Mouse (Mus musculus): ENCODE measurements at regions not wholly inside any gene's neighbourhood (a gene's known extent, or its start where the extent isn't known, plus 50 kb on each side); places are given as distances from the start of the nearest gene placed in this dataset.

GRCm38 (mm10) chr9:31794911-31795310, 118.4 kb downstream of the Barx2 start:
- 91% methylated on average over 2 of the region's 2 CpGs for WGBS
- TF ChIP-seq CTCF (conservative IDR thresholded peaks at IDR 0.05; ENCODE audit: insufficient read depth, insufficient read length, low read depth, low read length) (no peak), POLR2A (IDR thresholded peaks at IDR 0.05; ENCODE audit: low read depth, low read length) (no peak)
- Histone ChIP-seq H3K27ac (ENCODE audit: insufficient read depth, low read depth, low read length) (no peak overlapping the region), H3K4me1 (ENCODE audit: control insufficient read depth, insufficient read depth, low read length) (no peaks in the 10 kb centered on the region), H3K27me3 (replicated peaks; ENCODE audit: control insufficient read depth, insufficient read depth, low read length) (no peaks in the 10 kb centered on the region), H3K4me3 (ENCODE audit: insufficient read depth, low read depth, low read length) (no peak overlapping the region), H3K36me3 (ENCODE audit: control insufficient read depth, insufficient read depth, low read length) (no peaks in the 10 kb centered on the region)
- DNase-seq, result no peak

- Histone ChIP-seq H3K27ac (ENCODE audit: insufficient read depth, low read depth, low read length) (no peak overlapping the region), H3K36me3 (ENCODE audit: control insufficient read depth, insufficient read depth, low read length) (no peaks in the 10 kb centered on the region), H3K4me3 (ENCODE audit: insufficient read depth, low read depth, low read length) (no peak overlapping the region), H3K27me3 (replicated peaks; ENCODE audit: control insufficient read depth, insufficient read depth, low read length) (no peaks in the 10 kb centered on the region), H3K4me1 (ENCODE audit: control insufficient read depth, insufficient read depth, low read length) (no peaks in the 10 kb centered on the region)
- TF ChIP-seq POLR2A (IDR thresholded peaks at IDR 0.05; ENCODE audit: low read depth, low read length), result no peak
- TF ChIP-seq CTCF (conservative IDR thresholded peaks at IDR 0.05; ENCODE audit: insufficient read depth, insufficient read length, low read depth, low read length), result no peak
- WGBS, result 64% methylated on average over 3 of the region's 3 CpGs
- no peak for DNase-seq
Measured at GRCm38 (mm10) chr9:31775956-31776355, 137.3 kb downstream of the Barx2 start.

GRCm38 (mm10) chr9:31765401-31765800, 147.9 kb downstream of the Barx2 start:
- DNase-seq, result no peak
- TF ChIP-seq POLR2A (IDR thresholded peaks at IDR 0.05; ENCODE audit: low read depth, low read length) (no peak), CTCF (conservative IDR thresholded peaks at IDR 0.05; ENCODE audit: insufficient read depth, insufficient read length, low read depth, low read length) (no peak)
- Histone ChIP-seq H3K36me3 (ENCODE audit: control insufficient read depth, insufficient read depth, low read length) (no peaks in the 10 kb centered on the region), H3K4me3 (ENCODE audit: insufficient read depth, low read depth, low read length) (no peak overlapping the region), H3K27ac (ENCODE audit: insufficient read depth, low read depth, low read length) (no peak overlapping the region), H3K4me1 (ENCODE audit: control insufficient read depth, insufficient read depth, low read length) (no peaks in the 10 kb centered on the region), H3K27me3 (replicated peaks; ENCODE audit: control insufficient read depth, insufficient read depth, low read length) (no peaks in the 10 kb centered on the region)
- WGBS, result 81% methylated on average over 4 of the region's 4 CpGs

- Histone ChIP-seq H3K27me3 (replicated peaks; ENCODE audit: control insufficient read depth, insufficient read depth, low read length) (no peaks in the 10 kb centered on the region), H3K4me1 (ENCODE audit: control insufficient read depth, insufficient read depth, low read length) (no peaks in the 10 kb centered on the region), H3K27ac (ENCODE audit: insufficient read depth, low read depth, low read length) (no peak overlapping the region), H3K4me3 (ENCODE audit: insufficient read depth, low read depth, low read length) (no peak overlapping the region), H3K36me3 (ENCODE audit: control insufficient read depth, insufficient read depth, low read length) (no peaks in the 10 kb centered on the region)
- TF ChIP-seq POLR2A (IDR thresholded peaks at IDR 0.05; ENCODE audit: low read depth, low read length) (no peak), CTCF (conservative IDR thresholded peaks at IDR 0.05; ENCODE audit: insufficient read depth, insufficient read length, low read depth, low read length) (no peak)
- no peak for DNase-seq
- 63% methylated on average over 6 of the region's 6 CpGs for WGBS
Measured at GRCm38 (mm10) chr9:31757894-31758561, 155.2 kb downstream of the Barx2 start.

GRCm38 (mm10) chr9:31730443-31730842, 182.8 kb downstream of the Barx2 start:
- Histone ChIP-seq H3K27ac (ENCODE audit: insufficient read depth, low read depth, low read length) (no peak overlapping the region), H3K27me3 (replicated peaks; ENCODE audit: control insufficient read depth, insufficient read depth, low read length) (no peaks in the 10 kb centered on the region), H3K4me3 (ENCODE audit: insufficient read depth, low read depth, low read length) (no peak overlapping the region), H3K36me3 (ENCODE audit: control insufficient read depth, insufficient read depth, low read length) (no peaks in the 10 kb centered on the region), H3K4me1 (ENCODE audit: control insufficient read depth, insufficient read depth, low read length) (peaks cover 3% of the 10 kb centered on the region; the same call in 1 of the 2 replicates)
- no peak for DNase-seq
- no peak for TF ChIP-seq CTCF (conservative IDR thresholded peaks at IDR 0.05; ENCODE audit: insufficient read depth, insufficient read length, low read depth, low read length)
- no peak for TF ChIP-seq POLR2A (IDR thresholded peaks at IDR 0.05; ENCODE audit: low read depth, low read length)

GRCm38 (mm10) chr9:31719309-31719708, 194.0 kb downstream of the Barx2 start:
- TF ChIP-seq POLR2A (IDR thresholded peaks at IDR 0.05; ENCODE audit: low read depth, low read length) (no peak), CTCF (conservative IDR thresholded peaks at IDR 0.05; ENCODE audit: insufficient read depth, insufficient read length, low read depth, low read length) (no peak)
- Histone ChIP-seq H3K36me3 (ENCODE audit: control insufficient read depth, insufficient read depth, low read length) (no peaks in the 10 kb centered on the region), H3K27ac (ENCODE audit: insufficient read depth, low read depth, low read length) (no peak overlapping the region), H3K27me3 (replicated peaks; ENCODE audit: control insufficient read depth, insufficient read depth, low read length) (no peaks in the 10 kb centered on the region), H3K4me1 (ENCODE audit: control insufficient read depth, insufficient read depth, low read length) (no peaks in the 10 kb centered on the region), H3K4me3 (ENCODE audit: insufficient read depth, low read depth, low read length) (no peak overlapping the region)
- no peak for DNase-seq
- WGBS, result 76% methylated on average over 6 of the region's 6 CpGs

- peak; percentile 55 for DNase-seq
- Histone ChIP-seq H3K36me3 (ENCODE audit: control insufficient read depth, insufficient read depth, low read length) (no peaks in the 10 kb centered on the region), H3K4me1 (ENCODE audit: control insufficient read depth, insufficient read depth, low read length) (no peaks in the 10 kb centered on the region), H3K27me3 (replicated peaks; ENCODE audit: control insufficient read depth, insufficient read depth, low read length) (no peaks in the 10 kb centered on the region), H3K4me3 (ENCODE audit: insufficient read depth, low read depth, low read length) (no peak overlapping the region), H3K27ac (ENCODE audit: insufficient read depth, low read depth, low read length) (peak overlapping the region; percentile 16; the same call in 1 of the 2 replicates)
- TF ChIP-seq CTCF (conservative IDR thresholded peaks at IDR 0.05; ENCODE audit: insufficient read depth, insufficient read length, low read depth, low read length) (no peak), POLR2A (IDR thresholded peaks at IDR 0.05; ENCODE audit: low read depth, low read length) (no peak)
- 45% methylated on average over 2 of the region's 2 CpGs for WGBS
Measured at GRCm38 (mm10) chr9:31710022-31710421, 203.2 kb downstream of the Barx2 start.
